Mouse (Mus musculus) stomach, postnatal 0 days (tissue): ENCODE measurements around the gene Mtr. TPM values are rescaled to one million over a fixed set of nuclear protein-coding genes. Genes with fewer than 3 reads are reported as not detected.

Source experiments
- ATAC-seq: fragments of 200-750 bp; cut with Nextera tagmentation; 2 replicates; pipeline ENCODE4 v1.8.0; 2017; ENCODE audit not compliant: low FRiP score, low TSS enrichment
- DNase-seq: peaks from one replicate; pipeline ENCODE4 v3.0.0-alpha.2; 2016; ENCODE audit warnings: low spot score
- H3K27ac ChIP-seq: fragments of 300-500 bp; sonication (generic); replicated peaks from 2 replicates; pipeline ENCODE4 v1.5.1; 2014; ENCODE audit warnings: mild to moderate bottlenecking, control low read depth
- H3K27me3 ChIP-seq: fragments of 300-500 bp; sonication (generic); 2 replicates; pipeline ENCODE4 v1.6.1; 2014; ENCODE audit warnings: low read length; ENCODE audit not compliant: control insufficient read depth, insufficient read depth
- H3K36me3 ChIP-seq: fragments of 300-500 bp; sonication (generic); 2 replicates; pipeline ENCODE4 v1.6.1; 2014; ENCODE audit warnings: low read length, mixed read lengths; ENCODE audit not compliant: control insufficient read depth, insufficient read depth
- H3K4me1 ChIP-seq: fragments of 300-500 bp; sonication (generic); replicated peaks from 2 replicates; pipeline ENCODE4 v1.6.1; 2014; ENCODE audit warnings: antibody characterized with exemption; ENCODE audit not compliant: control insufficient read depth, insufficient read depth
- H3K4me2 ChIP-seq: fragments of 300-500 bp; sonication (generic); replicated peaks from 2 replicates; pipeline ENCODE4 v1.6.1; 2014; ENCODE audit warnings: low read depth, mild to moderate bottlenecking, control low read depth, moderate library complexity
- H3K4me3 ChIP-seq: fragments of 300-500 bp; sonication (generic); 2 replicates; pipeline ENCODE4 v1.5.1; 2014; ENCODE audit warnings: low read depth, low read length, control low read depth
- H3K9ac ChIP-seq: fragments of 300-500 bp; sonication (generic); 2 replicates; pipeline ENCODE4 v1.6.1; 2014; ENCODE audit warnings: mild to moderate bottlenecking, low read length, control low read depth, mixed read lengths
- H3K9me3 ChIP-seq: fragments of 300-500 bp; sonication (generic); 2 replicates; pipeline ENCODE4 v1.6.1; 2016; ENCODE audit warnings: low read length; ENCODE audit not compliant: control insufficient read depth
- CTCF ChIP-seq: IDR thresholded peaks from 2 replicates; pipeline ENCODE4 v1.5.1; 2016; ENCODE audit warnings: antibody characterized with exemption, low read depth, mild to moderate bottlenecking, moderate library complexity
- EP300 ChIP-seq: optimal IDR thresholded peaks from 2 replicates; pipeline ENCODE3; 2016; ENCODE audit warnings: antibody characterized with exemption
- WGBS: fragments of 180-500 bp; shearing (Covaris S2); extraction: QIAGEN DNeasy Blood & Tissue Kit; methylation state at CpG from one replicate; pipeline ENCODE4 v1.1.7; 2014; 5-methylcytosine and 5-hydroxymethylcytosine counted together
- polyA plus RNA-seq: library from polyadenylated mRNA; unstranded; fragments of >200 nt; fragmentation: Nextera tagmentation; extraction: Ambion mirVana; gene quantifications from 2 replicates; pipeline ENCODE4 v1.2.1, GENCODE M21; 2015

Gene Mtr
- polyA plus RNA-seq, 1 experiment from 2014 or later: 2.9 TPM

DNA sequence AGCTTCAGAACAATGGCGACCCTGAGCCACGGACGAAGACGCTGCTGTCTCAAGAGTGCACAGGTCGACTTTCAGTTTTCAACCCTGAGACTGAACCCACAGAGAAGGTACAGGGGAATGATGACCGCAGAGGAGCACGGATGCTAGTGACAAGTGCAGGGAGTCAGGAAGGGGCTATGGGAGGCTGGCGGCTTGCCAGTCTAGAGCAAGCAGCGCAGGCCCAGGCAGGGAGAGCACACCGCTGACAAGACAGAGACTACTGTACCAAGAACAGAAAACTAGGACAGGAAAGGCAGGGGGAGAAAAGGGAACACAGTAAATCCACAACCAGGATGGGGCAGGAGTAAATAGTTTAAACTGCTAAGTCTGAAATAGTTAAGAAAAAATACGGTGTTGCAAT is 69.1 kb downstream of the Mtr start:
- Histone ChIP-seq H3K9ac (no peak overlapping the region), H3K4me2 (no peak overlapping the region), H3K27ac (no peak overlapping the region), H3K27me3 (no peaks in the 10 kb centered on the region), H3K4me3 (no peak overlapping the region), H3K4me1 (no peaks in the 10 kb centered on the region), H3K9me3 (no peaks in the 10 kb centered on the region), H3K36me3 (peaks cover 6% of the 10 kb centered on the region; the same call in 1 of the 2 replicates)
- ATAC-seq (no peak), DNase-seq (no peak)
- TF ChIP-seq EP300 (no peak), CTCF (no peak)
- WGBS: 80% methylated on average over 11 of the region's 11 CpGs

DNA sequence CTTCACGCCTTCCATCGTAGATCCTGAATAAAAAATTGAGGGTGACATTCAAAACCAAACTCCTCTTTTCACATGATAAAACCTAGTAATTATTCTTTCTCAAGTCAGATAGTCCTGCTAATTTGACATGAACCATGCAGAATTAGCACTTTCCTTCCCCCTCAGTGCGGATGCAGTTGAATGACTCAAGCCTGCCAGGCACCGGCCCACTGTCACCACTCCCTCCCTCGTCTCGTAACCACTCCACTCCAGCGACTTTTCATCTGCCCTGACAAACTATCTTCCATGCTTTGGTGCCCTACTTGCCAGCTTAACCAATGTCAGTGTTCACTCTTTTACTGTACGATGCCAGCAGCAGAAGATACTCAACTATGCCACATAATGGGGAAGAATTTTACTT is 78.4 kb downstream of the Mtr start:
- Histone ChIP-seq H3K9ac (no peak overlapping the region), H3K9me3 (no peaks in the 10 kb centered on the region), H3K4me1 (no peaks in the 10 kb centered on the region), H3K4me2 (no peak overlapping the region), H3K4me3 (no peak overlapping the region), H3K27ac (no peak overlapping the region), H3K27me3 (no peaks in the 10 kb centered on the region), H3K36me3 (no peaks in the 10 kb centered on the region)
- TF ChIP-seq CTCF (no peak), EP300 (no peak)
- ATAC-seq (no peak), DNase-seq (no peak)
- 67% methylated on average over 8 of the region's 8 CpGs for whole genome bisulfite sequencing

DNA sequence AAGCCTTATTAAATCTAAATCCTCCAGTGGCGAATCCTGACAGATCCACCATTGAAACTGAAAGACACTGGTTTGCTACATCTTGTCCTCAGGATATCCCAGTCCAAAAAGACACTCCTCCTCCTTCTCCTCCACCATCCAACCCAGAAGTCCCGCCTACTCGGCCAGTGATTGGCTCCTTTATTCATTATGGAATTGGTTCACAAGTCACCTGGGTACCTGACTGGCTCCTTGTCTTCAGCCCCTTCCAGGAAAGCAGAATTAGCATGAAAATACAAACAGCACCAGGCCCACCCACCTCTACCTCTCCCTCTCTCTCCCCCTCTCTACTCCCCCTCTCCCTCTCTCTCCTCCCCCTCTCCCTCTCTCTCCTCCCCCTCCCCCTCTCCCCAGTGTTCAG is 81.2 kb downstream of the Mtr start:
- H3K4me1 ChIP-seq: no peaks in the 10 kb centered on the region
- TF ChIP-seq EP300 (no peak), CTCF (no peak)
- no peak overlapping the region for H3K27ac ChIP-seq
- no peak overlapping the region for H3K4me3 ChIP-seq
- H3K9ac ChIP-seq: no peak overlapping the region
- 37% methylated on average over 3 of the region's 3 CpGs for WGBS
- no peaks in the 10 kb centered on the region for H3K9me3 ChIP-seq
- H3K36me3 ChIP-seq: no peaks in the 10 kb centered on the region
- no peaks in the 10 kb centered on the region for H3K27me3 ChIP-seq
- DNase-seq (no peak), ATAC-seq (no peak)
- no peak overlapping the region for H3K4me2 ChIP-seq

DNA sequence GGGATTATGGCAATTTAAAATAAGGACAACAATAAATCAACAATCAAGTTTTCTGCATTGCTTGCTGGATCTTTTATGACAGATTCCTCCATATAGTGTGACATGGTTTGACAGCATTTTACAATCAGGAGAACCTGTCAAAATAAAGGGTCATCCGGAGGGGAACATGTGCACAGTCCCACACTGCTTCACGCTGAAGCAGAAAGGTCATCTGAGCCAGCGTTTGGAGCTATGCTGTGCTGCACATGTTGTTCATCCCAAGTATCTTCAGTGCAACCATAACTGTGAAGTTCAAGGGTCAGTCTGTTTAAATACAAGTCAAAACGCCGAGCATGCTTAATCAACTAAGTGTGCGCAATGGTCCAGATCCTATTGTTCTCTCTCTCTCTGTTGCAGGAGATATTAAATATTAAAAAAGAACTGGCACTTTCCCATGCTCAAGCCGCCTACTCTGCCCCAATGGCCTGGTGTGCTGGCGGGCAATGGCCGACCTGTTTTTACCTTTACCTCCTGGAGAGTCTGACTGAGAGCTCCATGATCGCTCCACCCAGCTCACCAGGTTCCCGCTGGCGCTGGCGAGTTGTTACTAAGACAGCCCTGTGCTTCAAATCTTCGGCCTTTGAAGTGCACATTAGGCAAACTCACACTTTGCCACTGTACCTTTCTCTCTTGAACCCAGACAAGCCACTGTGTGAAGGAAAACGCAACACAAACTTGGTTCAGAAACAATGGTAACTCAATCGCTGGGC is 81.8 kb downstream of the Mtr start:
- Histone ChIP-seq H3K4me1 (no peaks in the 10 kb centered on the region), H3K4me3 (no peak overlapping the region), H3K27me3 (no peaks in the 10 kb centered on the region), H3K9me3 (no peaks in the 10 kb centered on the region), H3K9ac (no peak overlapping the region), H3K36me3 (no peaks in the 10 kb centered on the region), H3K4me2 (no peak overlapping the region), H3K27ac (no peak overlapping the region)
- DNase-seq (no peak), ATAC-seq (no peak)
- TF ChIP-seq EP300 (no peak), CTCF (no peak)
- WGBS: 36% methylated on average over 16 of the region's 16 CpGs

DNA sequence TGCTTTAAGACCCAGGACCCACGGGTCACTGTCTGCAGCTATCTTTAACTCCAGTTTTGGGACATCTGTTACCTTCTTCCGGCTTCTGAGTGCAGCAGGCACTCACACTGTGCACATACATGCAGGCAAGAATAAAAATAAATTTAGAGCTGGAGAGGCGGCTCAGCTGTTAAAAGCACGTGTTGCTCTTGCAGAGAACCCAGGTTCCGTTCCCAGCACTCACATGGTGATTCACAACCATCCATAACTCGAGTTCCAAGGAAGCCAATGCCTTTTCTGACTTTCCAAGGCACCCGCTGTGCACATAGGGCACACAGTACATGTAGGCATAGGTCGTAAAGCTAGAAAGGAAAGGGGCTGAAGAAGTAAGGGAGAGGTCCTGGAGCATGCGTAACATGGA is 90.6 kb downstream of the Mtr start:
- H3K4me2 ChIP-seq: no peak overlapping the region
- no peaks in the 10 kb centered on the region for H3K27me3 ChIP-seq
- H3K36me3 ChIP-seq: no peaks in the 10 kb centered on the region
- TF ChIP-seq EP300: no peak
- TF ChIP-seq CTCF: no peak
- no peak overlapping the region for H3K9ac ChIP-seq
- ATAC-seq: no peak
- H3K4me1 ChIP-seq: no peaks in the 10 kb centered on the region
- H3K4me3 ChIP-seq: no peak overlapping the region
- WGBS: 78% methylated on average over 9 of the region's 9 CpGs
- DNase-seq: no peak
- H3K9me3 ChIP-seq: no peaks in the 10 kb centered on the region
- H3K27ac ChIP-seq: no peak overlapping the region

DNA sequence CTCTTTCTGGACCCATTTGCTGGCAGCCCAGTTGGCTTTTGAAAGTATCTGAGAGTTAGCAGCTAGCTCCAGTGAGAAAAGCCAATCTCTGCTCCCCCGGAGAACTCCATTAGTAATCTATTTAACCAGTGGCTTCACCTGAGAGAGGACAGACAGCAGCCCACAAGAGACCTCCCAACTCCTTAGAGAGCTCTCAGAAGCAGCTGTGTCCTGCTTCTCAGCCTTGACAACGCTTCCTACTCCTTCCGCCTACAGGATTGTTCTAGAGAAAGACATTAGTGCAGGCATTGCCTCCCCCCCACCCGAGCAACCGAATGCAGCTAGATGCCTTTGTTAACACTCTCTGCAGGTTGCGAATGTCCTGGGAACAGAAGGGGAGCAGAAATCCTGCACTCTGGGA is 91.5 kb downstream of the Mtr start:
- no peaks in the 10 kb centered on the region for H3K9me3 ChIP-seq
- ATAC-seq: no peak
- H3K27me3 ChIP-seq: no peaks in the 10 kb centered on the region
- no peak for TF ChIP-seq EP300
- no peak for TF ChIP-seq CTCF
- H3K4me3 ChIP-seq: no peak overlapping the region
- no peaks in the 10 kb centered on the region for H3K4me1 ChIP-seq
- no peak overlapping the region for H3K27ac ChIP-seq
- WGBS: 19% methylated on average over 6 of the region's 6 CpGs
- no peak for DNase-seq
- H3K9ac ChIP-seq: no peak overlapping the region
- H3K36me3 ChIP-seq: no peaks in the 10 kb centered on the region
- H3K4me2 ChIP-seq: no peak overlapping the region
